Mouse (Mus musculus) liver, adult (tissue): ENCODE results near the gene Crip1.

Experiments used
- GATA4 ChIP-seq: IDR thresholded peaks from 2 replicates; pipeline ENCODE4 v1.6.1; 2014; ENCODE audit warnings: mild to moderate bottlenecking, low read length; ENCODE audit not compliant: insufficient replicate concordance

Gene Crip1

DNA sequence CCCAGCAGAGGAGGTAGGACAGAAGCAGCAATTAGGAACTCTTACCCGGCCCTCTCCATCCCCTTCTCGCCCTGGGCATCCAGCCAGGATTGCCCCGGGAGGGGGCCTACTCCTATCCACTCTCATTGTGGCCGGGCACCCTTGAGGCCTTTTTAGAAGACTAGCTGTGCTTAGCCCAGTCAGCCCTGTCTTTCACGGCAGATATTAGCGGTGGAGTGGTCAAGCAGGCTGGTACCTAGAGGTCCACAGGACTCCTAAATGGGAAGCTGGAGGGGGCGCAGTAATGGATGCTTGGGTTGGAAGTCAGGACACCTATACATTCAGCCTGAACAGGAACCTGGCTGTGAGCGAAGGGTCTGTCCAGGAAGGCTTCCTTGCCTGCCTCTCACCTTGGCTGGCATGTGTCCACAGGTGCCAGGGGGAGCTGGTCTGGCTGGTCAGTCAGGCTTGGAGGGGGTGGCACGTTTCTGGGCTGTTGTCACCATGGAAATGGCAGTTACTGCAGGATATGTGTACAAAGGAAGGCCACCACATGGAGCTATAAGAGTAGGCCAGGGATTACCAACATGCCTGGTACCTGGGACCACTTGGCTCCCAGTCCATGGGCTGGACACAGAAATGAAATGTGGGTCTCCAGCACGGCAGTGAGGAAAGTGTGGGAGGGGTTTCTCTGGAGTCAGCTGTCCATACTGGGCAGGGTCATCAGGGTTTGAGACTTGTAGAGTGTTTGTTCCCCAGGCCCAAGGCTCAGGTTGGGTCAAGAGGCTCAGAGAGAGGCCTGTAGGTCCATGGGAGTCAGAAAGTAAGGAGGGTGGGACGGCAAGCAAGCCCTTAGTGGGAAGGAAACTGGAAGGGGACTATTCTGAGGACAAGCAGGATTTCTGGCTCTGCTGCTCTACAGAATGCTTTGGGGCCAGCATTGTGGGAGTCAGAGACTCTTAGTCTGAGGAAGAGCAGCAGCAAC, 6.9 kb upstream of the Crip1 start:
- TF ChIP-seq GATA4, result no peak

DNA sequence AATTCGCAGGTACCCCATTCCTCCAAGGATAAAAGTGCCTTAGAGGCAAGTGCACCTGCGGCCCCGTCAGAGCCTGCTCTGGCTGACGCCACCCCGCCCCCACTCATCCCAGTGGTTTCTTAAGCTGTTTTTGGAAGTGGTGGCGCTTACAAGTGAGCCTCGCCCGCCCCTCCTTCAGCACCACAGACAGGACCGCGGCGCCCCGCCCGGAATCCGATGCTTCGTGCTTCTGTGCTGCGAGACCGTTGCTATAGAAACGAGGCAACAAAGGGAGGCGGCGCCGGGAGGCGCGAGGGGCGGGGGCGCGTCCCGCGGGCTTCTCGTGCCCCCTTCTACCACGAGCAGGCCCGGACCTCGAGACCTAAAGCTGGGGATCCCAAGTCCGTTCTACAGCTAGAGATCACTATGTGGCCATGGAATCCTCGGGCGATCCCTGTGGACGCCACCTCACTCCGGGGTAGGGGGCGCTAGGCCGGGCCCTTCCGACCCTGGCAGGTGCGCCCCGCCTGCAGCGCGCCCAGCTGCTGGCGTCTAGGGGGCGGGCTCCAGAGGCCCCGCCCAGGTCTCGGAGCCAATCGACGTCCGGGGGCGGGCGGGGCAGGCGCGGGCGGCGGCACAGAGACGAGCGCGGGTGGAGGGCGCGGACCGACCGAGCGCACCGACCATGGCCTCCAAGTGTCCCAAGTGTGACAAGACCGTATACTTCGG, 6.1 kb upstream of the Crip1 start, which contains the start of gene Crip2:
Gene Crip2 (plus strand): TSS at position 329 of the 708 bp plus-strand sequence.
- TF ChIP-seq GATA4, result no peak

DNA sequence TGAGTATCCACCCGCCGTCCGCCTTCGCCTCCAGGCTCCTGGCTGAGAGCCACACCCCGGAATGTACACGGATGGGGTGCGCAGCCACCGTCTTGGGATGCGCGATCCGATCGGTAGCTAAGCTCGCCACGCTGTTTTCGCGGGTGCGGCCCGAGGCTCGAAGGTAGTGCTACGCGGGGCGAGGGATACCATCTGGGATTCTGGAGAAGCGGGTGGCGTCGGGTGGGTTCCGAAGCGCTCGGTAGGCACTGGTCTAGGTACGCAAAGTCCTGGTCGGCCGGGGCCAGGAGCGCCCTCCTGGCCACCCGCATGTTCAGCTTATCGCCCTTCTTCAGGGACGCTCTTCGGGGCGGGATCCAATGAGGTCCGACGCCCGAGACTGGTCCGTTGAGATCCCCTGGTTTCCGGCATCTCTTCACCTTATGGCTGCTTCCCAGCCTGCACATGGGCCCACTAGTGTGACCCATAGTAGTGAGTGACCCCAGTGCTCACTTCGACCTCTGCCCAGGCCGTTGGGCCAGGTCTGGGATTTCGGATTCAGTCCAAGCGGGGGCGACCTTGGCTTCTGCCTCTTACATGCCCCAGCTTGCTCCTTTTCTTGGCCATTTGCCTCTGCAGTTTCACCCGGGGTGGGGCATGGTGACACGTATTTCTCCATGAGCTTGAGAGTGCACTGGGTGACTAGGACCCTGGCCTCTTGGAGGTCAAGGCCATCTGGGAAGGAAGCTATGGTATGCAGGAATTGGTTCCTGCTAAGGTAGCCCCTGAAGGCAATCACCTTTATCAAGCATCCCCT, 5.3 kb upstream of the Crip1 start:
- no peak for TF ChIP-seq GATA4

DNA sequence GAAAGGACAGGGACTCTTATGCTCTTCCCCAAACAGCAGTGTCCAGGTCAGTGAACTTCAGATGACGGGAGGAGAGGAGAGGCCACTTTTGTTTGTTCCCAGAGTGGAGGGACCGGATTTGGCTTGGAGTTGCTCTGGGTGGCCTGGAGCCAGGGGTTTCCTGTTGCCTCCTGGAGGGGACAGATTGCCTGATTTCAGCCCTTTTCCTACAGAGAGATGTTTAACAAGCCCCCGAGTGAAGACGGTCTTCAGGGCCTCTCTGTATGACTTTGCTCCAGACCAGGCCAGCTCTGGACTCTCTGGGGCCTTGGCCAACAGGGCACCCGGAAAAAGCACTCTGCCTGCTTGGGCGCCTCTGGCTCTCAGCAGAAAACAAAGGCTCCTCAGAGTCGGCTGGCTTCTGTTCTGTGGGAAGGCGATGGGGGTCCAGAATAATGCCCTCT, 4.6 kb upstream of the Crip1 start:
- no peak; the same call in 1 of the 2 replicates for TF ChIP-seq GATA4

DNA sequence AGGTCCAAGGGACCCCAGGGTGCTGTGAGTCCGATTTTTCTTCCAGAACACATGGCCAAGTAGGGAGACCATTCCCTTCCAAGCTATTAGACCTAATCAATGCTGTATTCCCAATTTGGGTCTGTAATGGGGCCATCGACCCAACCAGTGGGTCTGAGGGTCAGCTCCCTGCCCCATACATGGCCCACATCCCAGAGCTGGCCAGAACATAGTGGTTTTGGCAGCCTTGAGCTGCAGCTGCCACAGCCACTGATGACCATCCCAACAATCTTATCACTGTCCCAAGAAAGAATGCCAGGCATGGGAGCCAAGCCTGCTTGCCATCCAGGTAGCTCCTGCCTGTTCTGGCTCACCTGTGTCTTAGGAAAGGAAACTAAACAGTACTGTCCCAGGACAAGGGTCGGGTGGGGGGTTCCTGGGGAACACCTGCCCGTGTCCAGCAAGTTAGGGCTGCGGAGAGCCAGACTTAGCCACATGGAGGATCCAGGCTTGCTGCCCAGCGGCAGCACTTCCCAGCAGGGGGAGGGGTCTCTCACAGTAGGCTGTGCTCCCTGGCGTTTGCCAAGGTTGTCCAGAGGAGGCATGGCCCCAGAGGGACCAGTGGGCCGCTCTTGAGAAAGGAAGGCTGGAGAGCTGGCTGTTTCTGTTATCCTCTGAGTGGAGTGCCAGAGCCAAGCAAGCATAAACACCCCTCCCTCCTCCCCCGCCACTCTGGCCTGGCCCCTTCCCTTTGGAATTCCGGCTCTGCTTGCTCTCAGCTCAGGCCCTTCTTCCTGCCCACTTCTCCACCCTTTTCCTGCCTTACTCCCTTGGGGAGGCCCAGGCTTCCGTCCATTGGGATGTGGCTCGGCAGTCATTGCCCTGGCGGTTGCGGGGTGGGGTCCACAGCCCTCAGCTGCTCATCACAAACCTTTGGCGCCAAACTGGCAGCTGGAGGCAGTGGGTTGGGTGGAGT, 3.8 kb upstream of the Crip1 start:
- 0 out of 2 replicates have a peak, but pooled peaks have one; percentile 16 for TF ChIP-seq GATA4

DNA sequence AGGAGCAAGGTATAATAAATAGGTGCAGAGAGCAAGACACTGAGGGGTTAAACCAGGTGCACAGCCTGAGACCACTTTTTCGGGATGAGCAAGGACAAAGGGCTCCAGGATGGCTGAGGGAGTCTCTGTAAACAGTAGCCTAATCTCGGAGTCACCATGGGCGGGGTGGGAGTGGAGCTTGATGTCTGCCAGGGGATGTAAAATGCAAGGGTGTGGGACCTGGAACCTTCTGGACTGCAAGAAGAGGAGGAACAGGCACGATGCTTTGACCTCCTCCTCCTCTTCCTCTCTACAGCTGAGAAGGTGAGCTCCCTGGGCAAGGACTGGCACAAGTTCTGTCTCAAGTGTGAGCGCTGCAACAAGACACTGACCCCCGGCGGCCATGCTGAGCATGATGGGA, 3.0 kb upstream of the Crip1 start:
- TF ChIP-seq GATA4, result no peak

DNA sequence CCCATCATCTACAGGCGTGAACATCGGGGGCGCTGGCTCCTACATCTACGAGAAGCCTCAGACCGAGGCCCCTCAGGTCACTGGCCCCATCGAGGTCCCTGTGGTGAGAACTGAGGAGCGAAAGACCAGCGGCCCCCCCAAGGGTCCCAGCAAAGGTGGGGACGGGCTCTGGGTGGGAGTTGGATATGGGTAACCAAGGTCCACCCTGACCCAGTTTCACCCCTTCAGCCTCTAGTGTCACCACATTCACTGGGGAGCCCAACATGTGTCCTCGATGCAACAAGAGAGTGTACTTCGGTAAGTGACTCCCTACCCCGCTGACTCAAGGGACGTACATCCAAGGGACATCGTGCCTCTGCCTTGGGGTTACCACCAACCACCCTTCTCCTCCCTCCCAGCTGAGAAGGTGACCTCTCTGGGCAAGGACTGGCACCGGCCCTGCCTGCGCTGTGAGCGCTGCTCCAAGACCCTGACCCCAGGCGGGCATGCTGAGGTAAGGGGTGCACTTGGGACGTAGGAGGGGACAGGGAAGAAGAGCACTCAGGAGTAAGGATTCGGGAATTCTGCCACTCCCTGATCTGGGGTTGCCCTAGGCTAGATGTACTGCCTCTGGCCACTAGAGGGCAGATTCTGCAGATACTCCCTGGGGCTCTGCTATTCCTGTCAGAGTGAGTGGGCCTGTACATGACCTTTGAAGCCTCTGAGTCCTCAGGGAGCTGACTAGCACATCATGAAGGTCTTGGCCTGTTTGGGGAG, 1.9 kb upstream of the Crip1 start:
- TF ChIP-seq GATA4, result no peak

DNA sequence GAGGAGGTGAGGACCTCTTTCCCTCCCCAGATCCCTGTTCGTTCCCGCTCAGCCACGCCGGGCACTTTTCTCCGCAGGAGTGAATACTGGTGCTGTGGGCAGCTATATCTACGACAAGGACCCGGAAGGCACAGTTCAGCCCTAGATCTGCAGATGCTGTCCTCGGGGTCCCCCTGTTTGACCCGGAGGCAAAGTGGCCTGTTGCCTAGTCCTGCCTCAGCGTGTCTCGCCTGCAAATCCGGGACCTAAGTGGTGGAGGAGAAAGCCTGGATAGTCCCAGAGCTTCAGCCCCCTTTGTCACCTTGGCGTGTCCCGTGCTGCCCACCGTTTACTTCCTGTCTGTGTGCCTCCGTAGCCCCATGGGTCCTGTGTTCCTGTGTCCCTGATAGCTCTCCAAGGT, 1.2 kb upstream of the Crip1 start:
- TF ChIP-seq GATA4, result no peak

- no peak for TF ChIP-seq GATA4
These were observed 525 bp upstream of the Crip1 start for GRCm38 (mm10) chr12:113145591-113145990.

DNA sequence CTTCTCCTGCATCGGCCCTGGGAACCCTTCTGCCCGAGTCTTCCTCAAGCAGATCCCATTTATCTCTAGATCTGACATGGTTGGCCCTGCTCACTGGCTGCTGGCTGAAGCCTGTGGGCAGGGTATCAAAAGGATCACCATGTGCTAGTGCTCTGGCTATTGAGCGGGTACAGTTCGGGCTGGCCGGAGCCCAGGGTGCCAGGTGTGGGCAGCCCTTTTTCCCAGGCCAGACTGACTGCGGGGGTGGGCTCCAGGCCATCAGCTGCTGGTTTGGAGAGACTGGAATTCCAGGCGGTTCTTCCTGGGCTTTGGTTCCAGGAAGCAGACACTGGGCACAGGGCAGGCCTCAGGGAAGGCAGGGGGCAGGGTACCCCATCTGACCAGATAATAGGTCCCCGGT, 1.4 kb downstream of the Crip1 start:
- TF ChIP-seq GATA4, result no peak

- no peak for TF ChIP-seq GATA4
These were observed 2.4 kb downstream of the Crip1 start for GRCm38 (mm10) chr12:113148381-113149035.

DNA sequence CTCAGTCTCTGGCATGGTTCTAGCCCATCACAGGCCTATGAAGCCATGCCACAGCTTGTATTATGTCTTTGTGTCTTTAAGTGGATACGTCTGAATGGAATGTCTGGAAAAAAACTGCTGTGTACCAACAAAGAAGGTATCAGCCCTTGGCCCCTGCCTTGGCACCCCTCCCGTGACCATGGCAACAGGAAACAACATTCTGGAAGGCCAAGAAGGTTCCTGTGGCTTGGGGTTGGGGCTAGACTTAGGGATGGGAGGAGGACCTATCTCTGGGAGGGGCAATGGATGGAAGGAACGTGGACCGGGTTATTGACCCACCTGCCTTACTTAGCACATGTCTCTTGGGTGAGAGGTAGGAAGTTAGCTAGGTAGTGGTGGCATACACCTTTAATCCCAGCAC, 3.2 kb downstream of the Crip1 start:
- no peak for TF ChIP-seq GATA4

DNA sequence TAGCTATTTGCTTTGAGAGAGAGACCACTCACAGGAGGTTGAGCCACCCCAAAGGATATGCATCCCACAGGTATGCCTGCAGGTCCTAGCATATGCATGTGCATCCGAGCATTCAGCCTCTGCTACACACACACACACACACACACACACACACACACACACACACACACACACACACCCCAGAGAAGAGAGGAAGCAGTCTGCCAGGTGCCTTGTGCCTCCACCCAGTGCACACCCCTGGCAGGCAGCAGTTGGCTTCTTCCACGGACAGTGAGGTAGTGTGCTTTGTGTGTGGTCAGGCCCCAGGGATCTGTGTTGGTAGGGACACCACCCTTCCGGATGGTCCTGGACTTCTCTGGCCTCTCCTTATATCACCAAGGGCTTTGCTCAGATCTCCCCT, 3.8 kb downstream of the Crip1 start:
- no peak for TF ChIP-seq GATA4
